Mouse (Mus musculus) testis, postnatal 10 days (tissue): ENCODE results near the gene Fbp1.
A peak's percentile ranks its signal among the peaks of the same experiment; 100 is the strongest.
"Not testable (repeated sequence)": the region's sequence is repeated elsewhere in the genome, so short reads cannot be mapped to it uniquely, and the experiment has no call there.

Source experiments
- DNase-seq: peaks from one replicate; pipeline ENCODE4 v3.0.0; 2021; ENCODE audit warnings: low spot score

Gene Fbp1

GRCm38 (mm10) chr13:62887712-62888441 is at the start of gene Fbp1:
TSS of gene Fbp1 (minus strand) at chr13:62888282.
- DNase-seq: no peak

GRCm38 (mm10) chr13:62932452-62932851 is 44.4 kb upstream of the Fbp1 start:
- DNase-seq: no peak

- DNase-seq: no peak
Measured at GRCm38 (mm10) chr13:62929766-62930389, 41.8 kb upstream of the Fbp1 start.

GRCm38 (mm10) chr13:62929144-62929543 is 41.1 kb upstream of the Fbp1 start:
- not testable (repeated sequence) for DNase-seq

GRCm38 (mm10) chr13:62927470-62927869 is 39.4 kb upstream of the Fbp1 start:
- no peak for DNase-seq

GRCm38 (mm10) chr13:62926479-62926878 is 38.4 kb upstream of the Fbp1 start:
- peak; percentile 73 for DNase-seq

- no peak for DNase-seq
Measured at GRCm38 (mm10) chr13:62923182-62923581, 35.1 kb upstream of the Fbp1 start.

GRCm38 (mm10) chr13:62922645-62923044 is 34.6 kb upstream of the Fbp1 start:
- DNase-seq: no peak

GRCm38 (mm10) chr13:62919647-62920341 is 31.7 kb upstream of the Fbp1 start:
- peak; percentile 95 for DNase-seq

- DNase-seq: no peak
Measured at GRCm38 (mm10) chr13:62917416-62918110, 29.5 kb upstream of the Fbp1 start.

GRCm38 (mm10) chr13:62916675-62917074 is 28.6 kb upstream of the Fbp1 start:
- DNase-seq: no peak

- no peak for DNase-seq
Measured at GRCm38 (mm10) chr13:62911575-62911974, 23.5 kb upstream of the Fbp1 start.

- DNase-seq: no peak
Measured at GRCm38 (mm10) chr13:62910206-62910605, 22.1 kb upstream of the Fbp1 start.

GRCm38 (mm10) chr13:62909776-62910175 is 21.7 kb upstream of the Fbp1 start:
- DNase-seq: no peak

- no peak for DNase-seq
Measured at GRCm38 (mm10) chr13:62908163-62908559, 20.1 kb upstream of the Fbp1 start.

- no peak for DNase-seq
Measured at GRCm38 (mm10) chr13:62907527-62908162, 19.6 kb upstream of the Fbp1 start.

GRCm38 (mm10) chr13:62901139-62901538 is 13.1 kb upstream of the Fbp1 start:
- no peak for DNase-seq

- no peak for DNase-seq
Measured at GRCm38 (mm10) chr13:62897927-62898646, 10.0 kb upstream of the Fbp1 start.

GRCm38 (mm10) chr13:62893044-62893842 is 5.2 kb upstream of the Fbp1 start:
- no peak for DNase-seq

- no peak for DNase-seq
Measured at GRCm38 (mm10) chr13:62889311-62889710, 1.2 kb upstream of the Fbp1 start.
